Mouse (Mus musculus): ENCODE results near the gene Ppp1r15a.

GRCm38 (mm10) chr7:45553990-45554389 is 27.9 kb upstream of the Ppp1r15a start:
- TF ChIP-seq POLR2A (IDR thresholded peaks at IDR 0.05; ENCODE audit: low read depth, low read length) (no peak), CTCF (conservative IDR thresholded peaks at IDR 0.05 in 1 of 2, IDR thresholded peaks at IDR 0.05 in 1 of 2; ENCODE audit: low read depth in 2 of 2, low read length in 2 of 2) (no peak), TBP (conservative IDR thresholded peaks at IDR 0.05; ENCODE audit: low read depth, low read length) (no peak), EP300 (IDR thresholded peaks at IDR 0.05; ENCODE audit: low read length) (no peak), PAX5 (IDR thresholded peaks at IDR 0.05; ENCODE audit: low read length) (no peak), POLR2AphosphoS2 (IDR thresholded peaks at IDR 0.05; ENCODE audit: low read depth, low read length) (no peak), CHD2 (IDR thresholded peaks at IDR 0.05; ENCODE audit: low read length) (no peak), TCF12 (IDR thresholded peaks at IDR 0.05; ENCODE audit: low read depth, low read length) (no peak), ETS1 (conservative IDR thresholded peaks at IDR 0.05; ENCODE audit: low read depth, low read length) (no peak), GABPA (IDR thresholded peaks at IDR 0.05; ENCODE audit: insufficient replicate concordance, low read depth, low read length) (no peak), HCFC1 (IDR thresholded peaks at IDR 0.05; ENCODE audit: low read depth, low read length) (no peak), MXI1 (IDR thresholded peaks at IDR 0.05; ENCODE audit: low read depth, low read length) (no peak), ZC3H11A (IDR thresholded peaks at IDR 0.05; ENCODE audit: low read depth, low read length) (no peak), SMC3 (IDR thresholded peaks at IDR 0.05; ENCODE audit: low read depth, low read length) (no peak)

Data from CH12.LX (cell line).